Mouse (Mus musculus): ENCODE results near the gene Usp8.
A peak's percentile ranks its signal among the peaks of the same experiment; 100 is the strongest.

The Usp8 gene

DNA sequence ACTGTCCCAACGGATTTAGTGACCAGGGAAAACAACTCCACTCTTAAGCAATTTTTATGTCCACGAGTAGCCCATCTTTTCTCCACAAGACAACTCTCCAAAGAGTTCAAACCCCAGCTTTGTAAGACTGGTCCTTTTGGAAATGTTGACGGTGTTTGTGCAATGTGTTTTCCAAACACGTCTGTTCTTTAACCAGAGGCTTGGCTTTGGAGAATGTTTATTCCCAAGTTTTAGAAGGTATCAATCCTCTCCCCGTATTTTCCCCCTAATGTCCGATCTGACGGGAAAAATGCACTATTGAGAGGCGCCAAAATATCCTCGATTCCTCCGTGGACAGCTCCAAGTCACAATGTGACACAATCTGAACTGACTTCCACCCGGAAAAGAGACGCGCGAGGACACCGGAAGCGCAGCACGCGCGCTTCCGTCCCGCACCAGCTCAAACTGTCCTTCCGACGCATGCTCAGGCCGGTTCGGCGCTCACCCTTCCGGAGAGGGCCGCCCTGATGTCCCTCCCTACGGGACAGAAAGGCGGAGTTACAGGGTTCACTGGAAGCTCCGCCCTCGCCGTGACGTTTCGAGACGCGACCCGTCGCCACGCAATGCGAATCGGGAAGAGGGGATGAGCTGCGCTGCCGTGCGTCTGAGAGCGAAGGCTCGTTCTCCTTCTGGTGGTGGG is at the start of gene Usp8:
Gene Usp8, plus strand, starts transcription at position 570 of the 679 bp plus-strand sequence.
- peak; percentile 99 for DNase-seq

DNA sequence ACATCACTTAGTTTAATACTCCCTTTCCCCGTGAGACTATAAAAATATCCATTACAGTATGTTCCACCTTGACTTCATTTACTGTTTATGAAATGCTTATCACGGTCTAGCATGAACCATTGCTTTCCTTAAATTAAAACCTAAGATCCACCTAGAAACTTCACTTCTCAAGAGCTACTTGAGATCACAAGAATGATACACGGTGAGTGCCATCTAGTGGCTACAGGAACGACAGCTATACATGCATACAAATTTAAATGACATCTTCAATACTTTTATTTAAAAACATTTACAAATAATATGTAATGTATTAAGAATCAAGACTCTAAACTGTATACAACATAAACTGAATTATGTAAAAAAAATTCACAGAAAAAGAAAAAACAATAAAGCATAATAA is 43.6 kb upstream of the Usp8 start:
- no peak for DNase-seq

DNA sequence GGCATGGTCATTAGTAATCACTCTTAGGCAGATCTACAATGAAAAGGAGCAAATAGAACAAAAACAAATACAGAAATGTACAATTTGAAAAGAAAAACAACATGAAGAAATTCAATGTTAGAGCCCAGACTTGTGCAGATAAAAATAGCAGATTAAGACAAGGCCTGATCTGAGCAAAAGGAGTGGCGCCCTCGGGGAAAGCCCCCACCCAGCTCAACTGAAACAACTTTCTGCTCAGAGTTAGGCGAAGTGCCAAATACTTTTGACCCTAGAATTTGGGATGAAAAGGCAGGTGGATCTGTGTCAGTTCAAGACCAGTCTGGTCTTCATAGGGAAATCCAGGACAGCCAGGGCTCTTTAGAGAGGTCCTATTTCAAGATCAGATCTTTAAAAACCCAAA is 41.1 kb upstream of the Usp8 start:
- DNase-seq: no peak

DNA sequence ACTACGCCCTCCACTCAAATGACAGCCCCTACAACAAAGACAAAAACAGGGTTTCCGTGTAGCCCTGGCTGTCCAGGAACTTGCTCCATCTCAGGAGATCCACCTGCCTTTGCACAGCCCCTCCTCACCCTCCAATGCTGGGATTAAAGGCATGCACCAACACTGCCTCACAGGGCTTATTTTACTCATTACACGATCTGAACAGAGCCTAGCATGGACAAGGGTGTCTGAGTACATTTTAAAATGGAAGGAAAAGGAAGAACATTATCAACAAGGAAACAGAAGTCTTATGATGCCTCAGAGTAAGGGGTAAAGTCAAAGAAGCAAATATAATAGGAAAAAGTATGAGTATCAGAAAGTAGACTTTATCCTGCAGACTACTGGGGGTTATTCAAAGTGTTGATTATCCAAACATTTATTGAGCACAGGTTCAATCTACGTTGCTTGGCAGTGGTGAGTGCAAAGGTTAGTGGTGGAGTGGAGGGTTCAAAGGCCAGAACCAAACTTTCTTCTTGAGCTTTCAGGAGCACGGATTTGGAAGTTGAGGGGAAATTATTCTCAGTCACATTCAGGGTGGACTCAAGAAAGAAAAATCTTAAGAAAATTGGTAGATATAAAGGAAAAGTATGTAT is 38.4 kb upstream of the Usp8 start:
- no peak for DNase-seq

DNA sequence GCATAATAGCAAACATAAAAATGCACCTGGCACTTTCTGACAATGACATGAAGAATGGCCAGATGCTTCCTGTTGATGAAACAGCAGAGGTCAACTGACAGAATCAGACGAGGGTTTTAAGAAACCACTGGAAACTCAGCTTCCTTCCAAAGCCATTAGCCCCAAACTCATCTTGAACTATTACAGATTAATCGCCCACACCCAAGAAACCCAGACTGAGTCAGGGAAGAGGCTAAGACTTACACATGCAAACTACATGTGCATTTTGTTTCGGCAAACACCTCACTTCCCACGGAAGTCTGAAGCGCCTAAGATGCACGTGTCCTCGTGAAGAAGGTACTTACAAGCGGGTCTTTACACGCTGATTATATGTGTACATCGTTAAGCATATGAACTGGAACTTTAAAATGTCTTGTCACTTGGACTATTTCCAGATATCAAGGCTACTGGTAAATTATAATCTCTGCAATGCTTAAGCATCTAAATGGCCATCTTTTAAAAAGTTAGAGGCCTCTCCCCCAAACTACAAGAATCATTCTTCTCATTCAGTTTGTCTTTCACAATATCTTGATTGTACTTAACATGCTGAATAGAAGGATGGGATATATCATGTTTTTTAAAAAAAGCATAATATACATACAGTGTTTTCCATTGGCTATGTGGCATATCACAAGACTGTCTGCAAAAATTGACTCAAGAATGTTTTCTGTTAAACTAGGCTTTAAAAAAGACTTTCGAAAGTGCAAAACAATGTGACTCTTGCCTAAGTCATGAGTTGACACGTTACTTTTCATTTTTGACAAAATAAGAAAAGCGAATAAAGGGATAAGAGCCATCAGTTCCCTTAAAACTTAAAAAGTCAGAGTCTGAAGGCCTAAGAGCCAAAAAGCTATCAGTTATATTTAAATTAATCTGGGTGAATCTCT is 33.5 kb upstream of the Usp8 start:
- DNase-seq: no peak

DNA sequence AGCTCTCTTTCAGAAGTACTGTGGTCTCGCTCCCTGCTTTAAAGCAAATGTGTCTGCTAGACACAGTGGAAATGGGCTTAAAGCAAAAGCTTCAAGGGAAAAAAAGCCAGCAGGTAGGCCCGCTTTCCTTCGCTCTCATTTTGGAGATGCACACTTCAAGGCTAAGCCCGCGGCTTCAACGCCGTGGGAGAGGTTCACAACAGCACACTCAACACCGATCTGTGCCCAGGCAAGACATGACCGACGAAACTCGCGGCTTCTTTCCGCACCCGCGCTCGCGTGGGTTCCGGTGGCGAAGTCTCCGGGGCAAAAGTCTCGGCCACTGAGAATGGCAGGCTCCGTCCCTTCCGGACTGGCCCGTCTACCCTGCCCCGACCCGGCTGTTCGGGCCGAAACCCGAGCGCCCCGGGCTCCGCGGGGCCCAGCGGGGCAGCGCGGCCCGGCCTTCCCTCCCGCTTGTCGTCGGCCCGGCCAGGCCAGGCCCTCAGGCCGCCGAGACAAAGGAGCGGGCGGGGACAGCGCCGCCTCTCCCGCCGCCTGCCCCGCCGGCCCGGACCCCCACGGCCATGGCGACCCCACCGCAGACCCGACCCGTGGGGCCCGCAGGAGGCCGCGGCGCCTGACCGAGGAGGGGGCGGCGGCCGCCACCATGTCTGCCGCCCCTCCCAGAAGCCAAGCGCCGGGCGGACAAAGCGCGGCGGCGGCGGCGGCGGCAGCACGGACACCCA is 32.5 kb upstream of the Usp8 start:
- no peak for DNase-seq

DNA sequence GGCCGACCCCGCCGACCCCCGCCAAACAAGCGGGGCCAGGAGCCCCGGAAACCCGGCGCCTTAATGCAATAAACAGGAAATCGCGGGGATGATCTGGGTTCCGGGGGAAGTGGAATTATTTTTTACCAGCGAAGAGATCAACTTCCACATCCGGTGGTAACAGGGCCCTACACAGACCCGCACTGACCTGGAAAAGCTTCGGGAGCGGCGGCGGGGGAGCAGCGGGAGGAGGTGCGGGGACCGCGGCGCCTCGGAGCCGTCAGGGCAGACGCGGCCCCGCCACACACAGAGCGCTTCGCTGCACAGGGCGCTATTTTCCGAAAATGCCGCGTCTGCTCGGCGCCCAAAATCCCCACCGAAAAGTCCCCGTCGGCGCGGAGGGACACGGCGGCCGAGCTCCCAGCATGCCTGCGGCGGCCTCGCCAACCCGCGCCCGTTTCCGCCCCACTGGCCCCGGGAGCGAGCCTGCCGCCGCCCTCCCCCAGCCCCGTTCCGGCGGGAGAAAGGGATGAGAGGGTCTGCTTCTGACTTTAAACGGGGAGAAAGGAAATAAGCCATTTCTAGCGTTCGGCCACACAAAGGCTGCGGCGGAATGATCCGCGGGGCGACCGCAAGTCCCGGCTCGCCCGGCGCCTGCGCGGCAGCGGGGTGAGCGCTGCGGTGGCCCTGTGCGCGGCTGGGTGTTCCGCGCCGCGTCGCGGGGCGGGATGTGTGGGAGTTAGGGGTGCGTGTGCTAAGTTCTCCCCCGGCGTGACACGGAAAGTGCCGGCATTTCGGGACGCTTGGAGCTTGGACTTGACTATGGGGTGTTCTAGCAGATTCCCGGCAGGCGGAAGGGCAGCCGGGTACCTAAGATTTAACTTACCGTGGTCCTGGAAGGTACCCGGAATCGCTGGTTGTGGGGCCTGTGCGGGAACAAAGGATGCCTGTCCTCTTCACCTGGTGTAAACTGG is 31.7 kb upstream of the Usp8 start:
- peak; percentile 90 for DNase-seq

DNA sequence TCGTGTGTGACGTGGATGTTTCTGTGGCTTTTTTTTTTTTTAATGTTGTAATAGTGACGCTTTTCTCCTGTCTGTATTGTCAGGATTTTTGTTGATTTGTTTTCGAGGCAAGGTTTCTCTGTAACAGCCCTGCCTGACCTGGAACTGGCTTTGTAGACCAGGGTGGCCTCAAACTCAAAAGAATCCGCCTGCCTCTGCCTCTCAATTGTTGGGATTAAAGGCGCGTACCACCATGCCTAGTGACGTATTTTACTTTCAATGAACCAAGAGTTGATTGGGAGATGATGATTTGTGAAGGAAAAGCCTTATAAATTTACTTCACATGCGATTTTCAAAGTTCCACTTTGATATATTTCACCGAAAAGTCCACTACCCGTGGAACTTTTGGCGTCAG is 31.0 kb upstream of the Usp8 start, which contains the start of gene Gabpb1:
Gene Gabpb1, minus strand, starts transcription at position 216 of the 394 bp plus-strand sequence.
- no peak for DNase-seq

DNA sequence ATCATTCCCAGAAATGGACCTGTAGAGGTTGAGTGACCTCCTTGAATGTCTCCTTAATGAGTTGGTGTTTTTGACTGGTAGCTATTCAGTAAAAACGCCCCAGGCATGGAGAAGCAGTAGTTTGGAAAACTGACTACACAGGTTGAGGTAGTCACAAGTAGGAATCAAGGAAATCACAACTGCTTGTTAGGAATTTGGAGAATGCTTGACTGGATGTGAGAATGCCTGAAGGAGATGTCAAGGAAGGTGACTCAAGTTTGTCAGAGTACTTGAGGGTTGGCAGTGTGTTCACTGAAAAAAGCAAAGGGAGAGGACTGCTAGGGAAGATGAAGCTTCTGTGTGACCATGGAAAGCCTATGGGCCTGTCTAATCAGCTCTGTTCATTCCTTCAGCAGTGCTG is 29.8 kb upstream of the Usp8 start:
- DNase-seq: no peak

DNA sequence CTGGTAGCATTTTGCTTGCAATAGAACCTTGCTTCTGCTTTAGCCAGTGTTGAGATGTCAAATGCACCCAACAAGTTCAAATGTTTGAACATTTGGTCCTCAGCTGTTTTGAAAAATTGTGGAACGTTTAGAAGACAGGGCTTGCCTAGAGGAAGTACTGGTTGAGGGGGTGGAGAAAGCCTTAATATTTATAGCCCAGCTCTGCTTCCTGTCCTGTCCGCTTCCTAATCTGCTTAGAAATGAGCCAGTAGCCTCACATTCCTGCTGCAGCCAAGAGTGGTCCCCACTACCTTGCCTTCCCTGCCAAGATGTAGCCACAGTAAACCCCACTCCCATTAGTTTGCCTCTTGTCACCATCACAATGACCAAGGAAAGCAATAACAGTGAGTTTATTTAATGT is 24.8 kb upstream of the Usp8 start:
- DNase-seq: no peak

DNA sequence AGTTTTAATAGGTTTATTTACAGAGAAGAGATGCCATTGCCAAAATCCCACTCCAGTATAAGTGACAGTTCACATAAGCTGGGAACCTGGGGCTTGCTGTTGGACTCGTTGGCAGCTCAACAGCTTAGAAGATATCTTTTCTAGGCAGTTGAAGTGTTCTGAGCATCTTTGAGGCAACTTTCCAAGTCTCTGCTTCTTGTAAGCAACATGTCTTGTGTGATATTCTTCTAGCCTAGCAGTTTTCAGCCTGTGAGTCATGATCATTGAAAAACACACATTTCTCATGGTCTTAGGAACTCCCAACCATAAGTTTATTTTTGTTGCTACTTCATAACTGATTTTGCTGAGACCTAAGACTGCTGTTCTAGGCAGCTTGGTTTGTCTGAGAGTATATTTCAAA is 24.2 kb upstream of the Usp8 start:
- DNase-seq: no peak

DNA sequence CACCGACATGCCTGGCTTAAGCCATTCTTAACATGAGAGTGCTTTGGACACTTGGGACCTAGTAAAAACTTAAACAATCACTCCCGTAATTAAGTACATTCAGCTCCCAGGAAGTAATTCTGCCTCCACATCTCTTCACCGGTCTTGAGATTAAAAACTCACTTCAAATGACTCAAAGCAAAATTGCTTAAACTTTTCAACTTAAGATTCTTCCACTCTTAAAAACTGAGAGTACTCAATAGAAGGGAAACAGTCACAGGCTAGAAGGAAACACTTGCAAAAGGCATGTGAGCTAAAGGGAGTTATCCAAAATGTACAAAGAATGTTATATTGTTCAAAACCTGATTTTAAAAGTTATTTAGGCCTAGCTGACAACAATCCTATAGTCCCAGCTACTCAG is 15.8 kb upstream of the Usp8 start:
- no peak for DNase-seq

DNA sequence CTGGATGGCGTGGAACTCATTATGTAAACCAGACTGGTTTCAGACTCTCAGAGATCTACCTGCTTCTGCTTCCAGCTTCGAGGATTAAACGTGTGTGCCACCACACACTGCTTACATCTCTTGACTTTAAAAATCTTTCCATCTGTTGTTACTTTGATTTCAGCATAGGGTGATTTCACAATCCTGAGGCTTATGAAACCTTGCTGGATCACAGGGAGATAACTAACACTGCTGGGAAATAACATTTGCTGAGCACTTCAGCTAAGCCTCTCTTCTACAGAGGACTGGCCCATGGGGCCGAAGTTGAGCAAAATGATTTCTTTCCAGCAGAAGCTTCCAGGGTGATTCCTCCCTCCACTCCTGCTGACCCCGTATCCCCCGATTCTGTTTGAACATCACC is 11.8 kb upstream of the Usp8 start:
- DNase-seq: no peak

DNA sequence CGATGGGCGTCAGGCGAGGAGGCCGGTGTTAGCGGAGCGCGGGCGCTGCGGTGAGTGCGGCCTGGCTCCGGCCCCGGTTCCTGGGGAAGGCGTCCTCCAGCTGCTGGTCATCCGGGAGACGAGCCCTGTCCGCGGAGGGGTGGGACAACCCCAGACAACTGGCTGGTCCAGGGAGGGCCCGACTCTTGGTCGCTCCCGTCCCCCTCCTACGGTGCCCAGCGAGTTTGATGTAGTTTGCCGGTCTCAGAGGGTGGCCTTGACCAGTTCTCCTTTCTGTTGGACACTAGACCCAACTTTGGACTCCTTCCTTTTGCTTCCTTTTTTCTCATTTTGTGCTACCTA is 281 bp downstream of the Usp8 start:
- no peak for DNase-seq

DNA sequence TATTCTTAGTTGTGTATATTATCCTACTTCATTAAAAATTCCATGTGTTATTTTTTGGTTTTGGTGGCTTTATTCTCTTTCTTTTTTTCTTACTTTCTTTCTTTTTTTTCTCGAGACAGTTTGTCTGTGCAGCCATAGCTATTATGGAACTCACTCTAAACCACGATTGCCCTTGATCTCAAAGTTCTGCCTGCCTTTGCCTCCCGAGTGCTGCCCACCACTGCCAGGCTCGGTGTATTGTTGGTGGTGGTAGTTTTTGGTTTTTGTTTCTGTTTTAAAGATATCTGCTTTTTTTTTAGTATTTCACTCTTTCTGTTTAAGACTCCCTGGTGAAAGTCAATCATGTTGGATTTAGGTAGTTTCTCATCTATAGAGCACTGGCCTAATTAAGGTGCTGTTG is 1.2 kb downstream of the Usp8 start:
- no peak for DNase-seq

DNA sequence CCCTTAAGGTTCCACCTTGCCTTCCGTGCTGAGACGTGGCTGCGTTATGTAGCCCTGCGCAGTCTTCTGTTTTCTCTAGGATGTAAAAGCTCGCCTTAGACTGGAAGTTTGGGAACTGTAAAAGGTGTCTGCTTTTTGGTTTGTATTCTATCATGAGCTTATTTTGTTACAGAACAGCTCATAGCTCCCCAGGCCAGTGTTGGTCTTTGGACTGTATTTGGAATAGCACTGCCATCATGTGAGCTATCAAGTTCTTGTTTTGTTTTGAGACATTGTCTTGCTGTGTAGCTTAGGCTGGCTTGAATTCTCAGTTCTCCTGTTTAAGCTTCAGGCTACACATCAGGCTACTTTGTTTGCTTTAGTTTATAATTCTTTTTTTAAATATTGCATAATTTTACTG is 5.4 kb downstream of the Usp8 start:
- DNase-seq: no peak

DNA sequence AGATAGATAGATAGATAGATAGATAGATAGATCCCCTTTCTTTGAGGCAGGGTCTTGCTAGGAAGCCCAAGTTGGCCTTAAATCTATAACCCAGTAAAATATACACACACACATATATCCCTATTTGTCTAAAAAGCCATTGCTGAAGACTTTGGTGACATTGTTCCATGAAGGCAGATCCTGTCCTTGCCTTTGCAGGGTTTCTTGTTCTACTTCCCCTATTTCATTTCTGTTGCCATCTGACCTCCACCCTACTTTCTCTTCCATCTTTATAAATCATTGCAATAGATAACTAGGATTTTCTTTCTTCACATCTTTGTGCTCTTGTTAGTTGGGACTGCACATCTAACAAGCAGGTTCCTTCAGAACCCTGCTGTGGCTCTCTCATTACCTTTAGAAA is 5.8 kb downstream of the Usp8 start:
- no peak for DNase-seq

DNA sequence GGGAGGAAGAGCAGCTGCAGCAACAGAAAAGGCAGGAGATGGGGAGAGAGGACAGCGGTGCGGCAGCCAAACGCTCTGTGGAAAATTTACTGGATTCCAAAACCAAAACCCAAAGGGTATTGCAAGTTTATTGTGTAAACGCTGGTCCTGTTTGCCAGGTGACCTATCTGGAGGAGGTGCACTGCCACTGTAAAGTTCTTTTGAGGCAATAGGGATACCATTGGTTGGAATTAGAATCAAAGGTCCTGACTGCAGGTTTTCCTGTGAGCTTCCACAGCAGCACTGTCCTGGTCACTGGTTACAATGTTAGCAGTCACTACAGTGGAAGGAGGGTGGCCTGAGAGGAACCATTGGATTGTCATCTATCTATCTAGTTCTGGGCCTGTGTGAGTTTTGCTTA is 22.1 kb downstream of the Usp8 start:
- no peak for DNase-seq

DNA sequence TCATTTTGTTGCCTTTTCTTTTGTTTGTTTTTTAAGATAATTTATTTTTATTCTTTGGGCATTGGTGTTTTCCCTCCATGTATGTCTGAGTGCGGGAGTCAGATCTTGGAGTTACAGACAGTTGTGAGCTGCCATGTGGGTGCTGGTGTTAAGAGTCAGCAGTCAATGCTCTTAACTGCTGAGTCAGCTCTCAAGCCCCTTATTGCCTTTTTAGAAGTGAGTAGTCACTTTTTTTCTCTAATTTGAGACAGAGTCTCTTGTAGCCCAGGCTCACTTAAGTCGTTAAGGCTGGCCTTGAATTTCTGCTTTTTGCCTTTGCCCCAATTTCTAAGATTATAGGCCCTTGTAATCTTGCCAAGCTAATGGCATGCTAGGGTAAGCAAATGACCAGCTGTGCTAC is 23.4 kb downstream of the Usp8 start:
- DNase-seq: no peak

DNA sequence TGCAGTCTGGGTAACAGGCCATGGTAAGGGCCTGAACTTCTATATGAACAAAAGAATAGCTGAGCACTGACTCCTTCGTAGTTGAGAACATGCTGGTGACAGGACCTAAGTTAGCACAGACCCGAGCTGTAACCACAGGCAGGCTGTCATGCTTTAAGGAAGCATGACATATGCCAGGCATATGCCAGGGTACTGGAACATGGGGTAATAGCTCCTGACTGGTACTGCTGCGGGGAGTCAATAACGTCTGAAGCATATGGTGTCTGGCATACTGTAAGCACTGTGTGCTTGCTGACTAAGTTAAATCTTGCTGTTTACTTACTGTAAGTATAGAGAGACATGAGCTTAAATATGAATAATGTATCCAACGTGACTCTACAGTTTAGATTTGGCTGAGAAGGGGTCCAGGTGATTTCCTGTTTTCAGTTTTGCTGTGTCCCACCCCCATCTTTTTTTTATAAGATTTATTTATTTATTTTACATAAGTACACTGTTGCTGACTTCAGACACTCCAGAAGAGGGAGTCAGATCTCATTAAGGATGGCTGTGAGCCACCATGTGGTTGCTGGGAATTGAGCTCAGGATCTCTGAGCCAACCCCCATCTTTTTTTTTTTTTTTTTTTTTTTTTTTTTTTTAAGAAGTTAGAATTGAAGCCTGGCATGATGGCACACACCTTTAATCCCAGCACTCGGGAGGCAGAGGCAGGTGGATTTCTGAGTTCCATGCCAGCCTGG is 28.4 kb downstream of the Usp8 start:
- DNase-seq: no peak

DNA sequence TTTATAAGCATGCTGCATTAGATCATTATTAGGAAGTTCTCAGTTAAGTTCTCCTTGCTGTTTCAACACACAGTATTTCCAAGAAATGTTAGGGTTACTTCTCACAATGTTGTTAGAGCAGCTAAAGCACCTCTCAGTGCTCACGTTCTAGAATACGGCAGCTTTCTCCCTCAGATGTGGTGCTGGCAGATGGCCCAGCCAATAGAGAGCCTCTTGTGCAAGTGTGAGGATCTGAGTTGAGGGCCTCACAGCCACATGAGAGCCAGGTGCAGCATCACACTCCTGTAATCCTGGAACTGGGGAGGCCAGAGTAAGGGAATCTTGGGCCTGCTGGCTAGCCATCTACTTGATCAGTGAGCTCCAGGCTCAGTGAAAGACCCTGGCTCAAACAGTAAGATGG is 33.2 kb downstream of the Usp8 start:
- DNase-seq: no peak
